Mouse (Mus musculus) CH12.LX (cell line): Measurements from ENCODE around the gene Zfp867. TPM values are rescaled to one million over a fixed set of nuclear protein-coding genes. Genes with fewer than 3 reads are reported as not detected.
A peak's percentile ranks its signal among the peaks of the same experiment; 100 is the strongest.

Experiments used
- DNase-seq: peaks from one replicate; pipeline ENCODE4 v3.0.0-alpha.2; 2013; ENCODE audit errors: extremely low read depth
- H3K27ac ChIP-seq: 2 replicates; pipeline ENCODE4 v1.5.1; 2012; ENCODE audit warnings: low read depth, mild to moderate bottlenecking, control low read depth, moderate library complexity; ENCODE audit not compliant: insufficient read depth
- H3K27me3 ChIP-seq: replicated peaks from 2 replicates; pipeline ENCODE3; 2012; ENCODE audit warnings: inconsistent platforms
- H3K36me3 ChIP-seq, 2 experiments: replicated peaks in 1 of 2; 2 replicates each; pipeline versions ENCODE3 to v1.6.1; 2012; ENCODE audit warnings: inconsistent platforms in 1 of 2, low read length in 1 of 2, mild to moderate bottlenecking in 1 of 2, mixed read lengths in 1 of 2, moderate library complexity in 1 of 2; ENCODE audit not compliant: control insufficient read depth in 1 of 2, insufficient read depth in 1 of 2
- H3K4me1 ChIP-seq, 2 experiments: 2 replicates each; pipeline ENCODE4 v1.6.1; 2012; ENCODE audit warnings: inconsistent platforms in 1 of 2, moderate library complexity in 1 of 2; ENCODE audit not compliant: insufficient read depth in 2 of 2, control insufficient read depth in 1 of 2
- H3K4me2 ChIP-seq: 2 replicates; pipeline ENCODE4 v1.6.1; 2012; ENCODE audit warnings: low read depth, mild to moderate bottlenecking, control low read depth; ENCODE audit not compliant: poor library complexity, insufficient read depth, severe bottlenecking
- H3K4me3 ChIP-seq, 3 experiments: fragments of 150-350 bp in 1 of 3; sonication (generic) in 1 of 3; replicated peaks in 1 of 3; 2 replicates each; pipeline versions ENCODE3 to v1.5.1; 2011 to 2012; ENCODE audit warnings: low read depth in 2 of 3, low read length in 2 of 3, mild to moderate bottlenecking in 2 of 3, moderate library complexity in 2 of 3, control low read depth in 1 of 3, improper control_type of control experiment in 1 of 3, inconsistent platforms in 1 of 3, mixed read lengths in 1 of 3; ENCODE audit not compliant: poor library complexity in 1 of 3
- H3K79me2 ChIP-seq: replicated peaks from 2 replicates; pipeline ENCODE4 v1.6.1; 2012; ENCODE audit warnings: mild to moderate bottlenecking, moderate library complexity; ENCODE audit not compliant: control insufficient read depth, poor library complexity, insufficient read depth, severe bottlenecking; ENCODE audit errors: extremely low read depth
- H3K9ac ChIP-seq: 2 replicates; pipeline ENCODE4 v1.6.1; 2012; ENCODE audit warnings: low read depth, mild to moderate bottlenecking, control low read depth, moderate library complexity; ENCODE audit not compliant: insufficient read depth
- H3K9me3 ChIP-seq: replicated peaks from 2 replicates; pipeline ENCODE3; 2012; ENCODE audit warnings: low read length, inconsistent platforms, mixed read lengths
- BHLHE40 ChIP-seq: IDR thresholded peaks from 2 replicates; pipeline ENCODE4 v1.6.1; 2011; ENCODE audit warnings: mild to moderate bottlenecking, low read depth, low read length, improper control_type of control experiment
- CHD1 ChIP-seq: IDR thresholded peaks from 2 replicates; pipeline ENCODE4 v1.6.1; 2012; ENCODE audit warnings: low read depth, low read length, improper control_type of control experiment, inconsistent platforms
- CHD2 ChIP-seq: IDR thresholded peaks from 2 replicates; pipeline ENCODE4 v1.6.1; 2011; ENCODE audit warnings: low read length, improper control_type of control experiment
- CTCF ChIP-seq, 2 experiments: IDR thresholded peaks in 1 of 2; conservative IDR thresholded peaks in 1 of 2; 2 replicates each; pipeline ENCODE4 v1.5.1; 2011 to 2012; ENCODE audit warnings: low read depth in 2 of 2, low read length in 2 of 2, improper control_type of control experiment in 1 of 2, inconsistent platforms in 1 of 2, mild to moderate bottlenecking in 1 of 2, moderate library complexity in 1 of 2
- E2F4 ChIP-seq: IDR thresholded peaks from 2 replicates; pipeline ENCODE4 v1.6.1; 2011; ENCODE audit warnings: low read depth, low read length, improper control_type of control experiment; ENCODE audit not compliant: insufficient replicate concordance
- ELF1 ChIP-seq: IDR thresholded peaks from 2 replicates; pipeline ENCODE4 v1.6.1; 2014; ENCODE audit warnings: low read depth, mild to moderate bottlenecking, inconsistent platforms, low read length, improper control_type of control experiment
- EP300 ChIP-seq: IDR thresholded peaks from 2 replicates; pipeline ENCODE4 v1.6.1; 2011; ENCODE audit warnings: low read length, improper control_type of control experiment
- ETS1 ChIP-seq: conservative IDR thresholded peaks from 2 replicates; pipeline ENCODE4 v1.6.1; 2012; ENCODE audit warnings: low read depth, mild to moderate bottlenecking, inconsistent platforms, low read length, improper control_type of control experiment, moderate library complexity
- HCFC1 ChIP-seq: IDR thresholded peaks from 2 replicates; pipeline ENCODE4 v1.6.1; 2012; ENCODE audit warnings: low read depth, mild to moderate bottlenecking, inconsistent platforms, low read length, improper control_type of control experiment
- IRF4 ChIP-seq: IDR thresholded peaks from 2 replicates; pipeline ENCODE4 v1.6.1; 2014; ENCODE audit warnings: low read depth, mild to moderate bottlenecking, inconsistent platforms, low read length, improper control_type of control experiment
- JUN ChIP-seq: IDR thresholded peaks from 2 replicates; pipeline ENCODE4 v1.6.1; 2011; ENCODE audit warnings: low read depth, mild to moderate bottlenecking, low read length, improper control_type of control experiment, moderate library complexity; ENCODE audit not compliant: insufficient read depth
- JUND ChIP-seq: conservative IDR thresholded peaks from 2 replicates; pipeline ENCODE4 v1.6.1; 2011; ENCODE audit warnings: low read depth, low read length, improper control_type of control experiment
- MAFK ChIP-seq: IDR thresholded peaks from 2 replicates; pipeline ENCODE4 v1.6.1; 2011; ENCODE audit warnings: low read length, improper control_type of control experiment; ENCODE audit not compliant: insufficient replicate concordance
- MAX ChIP-seq: IDR thresholded peaks from 2 replicates; pipeline ENCODE4 v1.6.1; 2011; ENCODE audit warnings: low read length, improper control_type of control experiment
- MEF2A ChIP-seq: IDR thresholded peaks from 2 replicates; pipeline ENCODE4 v1.6.1; 2014; ENCODE audit warnings: low read depth, mild to moderate bottlenecking, inconsistent platforms, low read length, improper control_type of control experiment, borderline replicate concordance
- MXI1 ChIP-seq: IDR thresholded peaks from 2 replicates; pipeline ENCODE4 v1.6.1; 2011; ENCODE audit warnings: mild to moderate bottlenecking, low read depth, low read length, improper control_type of control experiment
- MYC ChIP-seq: IDR thresholded peaks from 2 replicates; pipeline ENCODE4 v1.6.1; 2011; ENCODE audit warnings: low read depth, mild to moderate bottlenecking, improper control_type of control experiment, low read length
- PAX5 ChIP-seq: IDR thresholded peaks from 2 replicates; pipeline ENCODE4 v1.6.1; 2012; ENCODE audit warnings: low read length, inconsistent platforms, mixed read lengths
- POLR2AphosphoS2 ChIP-seq: IDR thresholded peaks from 2 replicates; pipeline ENCODE4 v1.6.1; 2011; ENCODE audit warnings: low read depth, low read length, improper control_type of control experiment
- RAD21 ChIP-seq: IDR thresholded peaks from 2 replicates; pipeline ENCODE4 v1.6.1; 2011; ENCODE audit warnings: low read depth, mild to moderate bottlenecking, low read length, improper control_type of control experiment, moderate library complexity
- SIN3A ChIP-seq: IDR thresholded peaks from 2 replicates; pipeline ENCODE4 v1.6.1; 2012; ENCODE audit warnings: low read length, improper control_type of control experiment, inconsistent platforms
- SMC3 ChIP-seq: IDR thresholded peaks from 2 replicates; pipeline ENCODE4 v1.6.1; 2011; ENCODE audit warnings: low read depth, low read length, improper control_type of control experiment
- TBP ChIP-seq: conservative IDR thresholded peaks from 2 replicates; pipeline ENCODE4 v1.6.1; 2011; ENCODE audit warnings: low read depth, low read length, improper control_type of control experiment
- TCF12 ChIP-seq: IDR thresholded peaks from 2 replicates; pipeline ENCODE4 v1.6.1; 2014; ENCODE audit warnings: low read depth, mild to moderate bottlenecking, inconsistent platforms, low read length, improper control_type of control experiment
- UBTF ChIP-seq: IDR thresholded peaks from 2 replicates; pipeline ENCODE4 v1.6.1; 2012; ENCODE audit warnings: low read depth, mild to moderate bottlenecking, inconsistent platforms, low read length, improper control_type of control experiment, moderate library complexity
- USF2 ChIP-seq: conservative IDR thresholded peaks from 2 replicates; pipeline ENCODE4 v1.6.1; 2011; ENCODE audit warnings: low read depth, low read length, improper control_type of control experiment
- ZC3H11A ChIP-seq: IDR thresholded peaks from 2 replicates; pipeline ENCODE4 v1.6.1; 2012; ENCODE audit warnings: low read depth, mild to moderate bottlenecking, inconsistent platforms, low read length, improper control_type of control experiment
- ZKSCAN1 ChIP-seq: IDR thresholded peaks from 2 replicates; pipeline ENCODE4 v1.6.1; 2012; ENCODE audit warnings: low read depth, inconsistent platforms, low read length, improper control_type of control experiment, borderline replicate concordance
- dilution Hi-C: fragments of 300-500 bp; cut with MboI; formaldehyde crosslinking; loops from 2 replicates; pipeline ENCODE4 v1.14.3; 2020; ENCODE audit warnings: low sequenced_read_pairs; ENCODE audit not compliant: extremely low pct_unique_long_range_greater_than_20kb, extremely low pct_ligation_motif_present
- in situ Hi-C: fragments of 300-500 bp; cut with MboI; formaldehyde crosslinking; loops from 3 replicates; pipeline ENCODE4 v1.14.3; 2019; ENCODE audit warnings: low sequenced_read_pairs, low pct_ligation_motif_present, low pct_unique_long_range_greater_than_20kb, mixed read lengths
- polyA plus RNA-seq: library from polyadenylated mRNA; unstranded; fragments of >175 nt; gene quantifications from 2 replicates; pipeline ENCODE4 v1.2.1, GENCODE M21; 2012; ENCODE audit warnings: low read depth; ENCODE audit not compliant: insufficient read length
- total RNA-seq, 2 experiments: library from RNA; depleted of rRNA; stranded (reverse); fragments of 300-350 nt in 1 of 2; fragments of >200 nt in 1 of 2; gene quantifications; 2 replicates each; pipeline ENCODE4 v1.2.3; 2012 to 2014

Zfp867 gene
- total and polyA plus RNA-seq, 3 experiments = 4.6 to 7.1 (median 4.9) TPM

- Histone ChIP-seq H3K9ac (no peak overlapping the region), H3K27ac (no peak overlapping the region), H3K4me3 (no peak overlapping the region), H3K79me2 (no peaks in the 10 kb centered on the region), H3K4me2 (no peak overlapping the region), H3K9me3 (no peaks in the 10 kb centered on the region), H3K36me3 (peaks cover 68 to 97% of the 10 kb centered on the region in 2 experiments), H3K27me3 (no peaks in the 10 kb centered on the region), H3K4me1 (peaks cover 16 to 28% of the 10 kb centered on the region in 2 experiments)
- in situ Hi-C loops = no loop called here
- dilution Hi-C loops = no loop called here
- TF ChIP-seq CTCF (conservative IDR thresholded peaks at IDR 0.05 in 1 of 2, IDR thresholded peaks at IDR 0.05 in 1 of 2; ENCODE audit: low read depth in 2 of 2, low read length in 2 of 2) = no peak
- no peak for TF ChIP-seq JUND
- TF ChIP-seq USF2 = no peak
- no peak for TF ChIP-seq ZC3H11A
- TF ChIP-seq PAX5 = no peak
- TF ChIP-seq CHD1 = no peak
- no peak for TF ChIP-seq ETS1
- TF ChIP-seq TBP = no peak
- TF ChIP-seq MXI1 = no peak
- TF ChIP-seq ZKSCAN1 = no peak
- TF ChIP-seq MAFK = no peak
- no peak for TF ChIP-seq MYC
- no peak for TF ChIP-seq POLR2AphosphoS2
- TF ChIP-seq E2F4 = no peak
- TF ChIP-seq RAD21 = no peak
- no peak for TF ChIP-seq EP300
- TF ChIP-seq CHD2 = no peak
- DNase-seq = no peak
Measured at GRCm38 (mm10) chr11:59423010-59423588, 49.2 kb downstream of the Zfp867 start.

- TF ChIP-seq ETS1 = 0 out of 2 replicates have a peak, but pooled peaks have one; percentile 28
- TF ChIP-seq TCF12 = peak; percentile 65
- 0 out of 2 replicates have a peak, but pooled peaks have one; percentile 10 for TF ChIP-seq MAFK
- 0 out of 2 replicates have a peak, but pooled peaks have one; percentile 31 for TF ChIP-seq MEF2A
- TF ChIP-seq CHD2 = peak; percentile 6; the same call in 1 of the 2 replicates
- TF ChIP-seq HCFC1 = no peak
- no peak for TF ChIP-seq SIN3A
- peak; percentile 63 for TF ChIP-seq BHLHE40
- no peak for TF ChIP-seq ZKSCAN1
- TF ChIP-seq CTCF (conservative IDR thresholded peaks at IDR 0.05 in 1 of 2, IDR thresholded peaks at IDR 0.05 in 1 of 2; ENCODE audit: low read depth in 2 of 2, low read length in 2 of 2) = peak in 1 of 2 experiments; percentile 5; a peak in 1 of 4 replicates
- no peak for TF ChIP-seq UBTF
- no peak for TF ChIP-seq SMC3
- peak; percentile 19; the same call in 1 of the 2 replicates for TF ChIP-seq MAX
- TF ChIP-seq MXI1 = no peak
- peak; percentile 94 for TF ChIP-seq CHD1
- no peak for TF ChIP-seq JUN
- TF ChIP-seq MYC = peak; percentile 49
- 0 out of 2 replicates have a peak, but pooled peaks have one; percentile 11 for TF ChIP-seq ELF1
- TF ChIP-seq PAX5 = no peak
- TF ChIP-seq IRF4 = peak; percentile 87
- TF ChIP-seq USF2 = no peak
- TF ChIP-seq EP300 = peak; percentile 90
- peaks cover 62 to 95% of the 10 kb centered on the region in 2 experiments for H3K36me3 ChIP-seq
- H3K9ac ChIP-seq = no peak overlapping the region
- peak overlapping the region; percentile 9; the same call in 1 of the 2 replicates for H3K27ac ChIP-seq
- no peaks in the 10 kb centered on the region for H3K79me2 ChIP-seq
- in situ Hi-C loops (no loop called here), dilution Hi-C loops (no loop called here)
- H3K9me3 ChIP-seq = no peaks in the 10 kb centered on the region
- peak overlapping the region; percentile 19; the same call in 1 of the 2 replicates for H3K4me2 ChIP-seq
- H3K4me3 ChIP-seq = peak overlapping the region in 1 of 3 experiments; percentile 20
- H3K27me3 ChIP-seq = no peaks in the 10 kb centered on the region
- peaks cover 16 to 28% of the 10 kb centered on the region in 2 experiments for H3K4me1 ChIP-seq
- DNase-seq = peak; percentile 63
Measured at GRCm38 (mm10) chr11:59421967-59422366, 50.3 kb downstream of the Zfp867 start.
